Mouse (Mus musculus) small intestine, adult 2 months (tissue): ENCODE results near the gene Fbxo47.

Experiments
- CTCF ChIP-seq: fragments of 200-500 bp; IDR thresholded peaks from 2 replicates; pipeline ENCODE4 v1.5.1; 2012; ENCODE audit warnings: low read depth, mild to moderate bottlenecking, control low read depth, inconsistent platforms, low read length, moderate library complexity, mixed read lengths; ENCODE audit not compliant: insufficient replicate concordance, insufficient read length; ENCODE audit errors: extremely low read depth
- POLR2A ChIP-seq: fragments of 200-500 bp; IDR thresholded peaks from 2 replicates; pipeline ENCODE4 v1.6.1; 2012; ENCODE audit warnings: low read depth, mild to moderate bottlenecking, control low read depth, inconsistent platforms, low read length, moderate library complexity

GRCm38 (mm10) chr11:97877341-97877740, 6.6 kb downstream of the Fbxo47 start:
- TF ChIP-seq POLR2A, result no peak
- TF ChIP-seq CTCF, result no peak
